Mouse (Mus musculus) cerebellum, postnatal 14 days (tissue): Measurements from ENCODE around the gene Plekhd1.

Experiments used
- DNase-seq, 2 experiments: peaks; one replicate each; pipeline ENCODE4 v3.0.0; 2021; ENCODE audit warnings: mixed read lengths in 2 of 2

Plekhd1 gene

DNA sequence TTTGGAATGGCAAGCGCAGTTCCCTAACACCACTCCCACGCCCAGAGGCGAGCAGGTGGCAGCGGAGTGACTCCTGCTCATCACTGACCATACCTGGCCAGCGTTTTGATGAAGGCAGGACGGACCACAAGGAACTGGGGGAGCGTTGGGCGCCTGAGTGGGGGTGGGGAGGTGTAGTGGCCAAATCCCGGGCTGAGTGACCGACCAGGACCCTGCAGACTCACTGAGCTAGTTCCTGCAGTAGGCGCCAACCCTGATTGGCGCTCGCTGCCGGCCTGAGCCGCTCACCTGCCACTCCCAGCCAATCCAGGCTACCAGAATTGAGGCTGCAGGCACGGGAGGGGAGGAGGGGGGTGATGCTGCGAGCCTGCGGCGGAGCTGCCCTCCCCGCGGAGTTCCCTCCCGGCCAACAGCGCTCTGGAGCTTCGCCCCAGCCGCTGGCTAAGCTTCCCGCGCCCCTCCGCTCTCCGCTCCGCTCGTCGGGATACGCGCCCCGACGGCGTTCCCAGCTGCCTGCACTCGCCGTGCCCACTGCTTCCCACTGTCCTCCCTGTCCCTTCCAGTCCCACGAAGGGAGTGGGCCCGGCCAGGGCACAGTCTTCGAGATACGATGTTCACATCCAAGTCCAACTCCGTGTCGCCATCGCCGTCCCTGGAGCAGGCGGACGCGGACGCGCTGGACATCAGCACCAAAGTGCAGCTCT lies at the start of gene Plekhd1:
Gene Plekhd1 (plus strand): TSS at position 323 of the 704 bp plus-strand sequence.
- peak; percentile 53 to 64 for DNase-seq

DNA sequence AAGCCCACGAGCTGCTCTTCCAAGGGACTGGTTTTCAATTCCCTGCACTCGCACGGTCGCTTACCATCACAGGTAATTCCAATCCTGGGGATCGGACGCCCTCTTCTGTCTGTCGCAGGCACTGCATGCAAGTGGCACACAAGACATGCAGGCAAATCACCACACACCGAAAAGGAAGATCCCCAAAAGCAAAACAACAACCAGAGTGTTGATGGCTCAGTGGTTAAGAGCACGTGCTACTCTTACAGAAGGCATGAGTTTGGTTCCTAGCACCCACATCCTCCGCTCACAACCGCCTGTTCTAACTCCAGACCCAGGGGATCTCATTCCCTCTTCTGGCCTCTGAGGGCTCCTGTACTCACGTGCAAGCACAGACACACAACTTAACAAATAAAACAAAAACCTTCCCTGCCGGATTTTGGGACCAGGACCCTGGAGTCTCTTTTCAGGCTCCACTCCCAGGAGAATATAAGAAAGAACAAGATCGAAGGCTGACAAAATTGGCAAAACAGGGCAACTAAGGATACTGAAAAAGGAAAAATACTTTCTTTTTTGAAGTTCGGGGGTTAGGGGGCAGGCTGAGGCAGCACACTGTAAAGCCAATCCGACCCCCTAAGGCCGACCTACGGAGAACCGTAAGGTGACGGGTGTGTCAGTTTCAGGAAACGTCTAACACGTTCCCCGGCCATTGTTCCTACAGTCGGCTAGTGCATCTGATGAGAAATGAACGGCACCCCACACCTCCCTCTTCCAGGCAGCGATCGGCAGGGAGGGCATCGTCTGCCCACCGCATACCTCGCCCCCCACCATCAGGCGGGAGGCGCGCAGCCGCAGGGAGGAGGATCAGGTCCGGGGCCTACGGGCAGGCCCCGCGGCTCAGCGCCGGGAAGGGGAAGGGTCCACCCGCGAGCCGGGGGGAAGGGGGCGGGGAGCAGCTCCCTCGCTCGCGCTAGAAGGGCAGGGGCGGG lies 49.4 kb upstream of the Plekhd1 start:
- DNase-seq, result peak; percentile 52 to 77

DNA sequence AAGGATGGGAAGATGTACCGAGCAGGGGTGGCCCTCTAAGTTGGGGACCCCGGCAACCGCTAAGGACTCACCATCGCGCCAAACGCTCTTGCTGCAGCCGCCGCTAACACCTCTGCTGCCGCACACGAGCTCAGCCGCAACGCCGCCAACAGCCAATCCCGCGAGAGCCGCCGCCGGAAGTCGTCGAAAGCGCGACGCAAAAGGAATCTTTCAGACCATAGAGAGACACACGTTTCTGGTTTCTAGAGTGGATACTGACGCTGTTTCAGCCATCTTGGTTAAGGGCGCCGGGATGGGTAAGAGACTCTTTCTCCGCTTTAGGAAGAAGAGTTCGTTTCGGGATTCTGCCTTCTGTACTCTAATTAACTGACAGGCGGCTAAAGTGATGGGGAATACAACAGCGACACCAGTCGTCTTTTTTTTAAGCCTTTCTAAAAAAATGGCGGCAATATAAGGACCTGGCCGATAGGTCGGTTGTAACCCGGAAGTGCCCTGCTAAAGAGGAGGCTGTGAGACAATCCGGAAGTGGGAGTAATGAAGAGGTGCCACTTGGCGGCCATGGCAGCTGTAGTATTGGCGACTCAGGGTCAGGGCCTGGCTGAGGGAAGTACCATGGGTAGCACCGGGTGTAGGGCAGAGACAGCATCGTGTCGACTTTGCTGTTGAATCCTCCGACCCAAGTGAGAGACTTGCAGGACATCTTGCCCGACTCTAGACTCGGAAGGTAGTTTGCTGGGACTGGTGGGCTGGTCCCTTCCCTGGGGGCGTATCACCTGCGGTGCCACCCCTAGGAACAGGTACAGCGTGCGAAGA lies 48.5 kb upstream of the Plekhd1 start, which contains the start of the genes Slc39a9 and Erh:
Gene Slc39a9 (plus strand): TSS at position 191 of the 813 bp plus-strand sequence.
Gene Erh (minus strand): TSS at position 649 of the 813 bp plus-strand sequence.
- DNase-seq, result peak; percentile 93

DNA sequence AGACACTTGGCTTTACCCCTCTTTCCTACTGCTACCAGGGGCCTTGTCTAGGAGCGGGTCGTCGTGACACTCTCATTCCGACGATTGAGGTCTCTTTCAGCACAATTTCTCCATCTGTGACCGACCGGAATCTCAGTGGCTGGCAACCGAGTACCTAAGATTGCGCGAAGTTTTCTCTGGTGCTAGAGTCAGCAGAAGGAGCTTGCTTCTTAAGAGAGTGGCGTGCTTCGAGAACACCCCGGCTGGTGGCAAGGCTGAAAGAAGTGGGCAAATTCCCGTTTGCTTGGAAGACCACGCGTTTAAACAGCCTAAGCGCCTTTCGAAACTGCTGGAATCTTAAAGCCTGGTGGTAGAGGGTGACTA lies 47.9 kb upstream of the Plekhd1 start:
- DNase-seq, result no peak

DNA sequence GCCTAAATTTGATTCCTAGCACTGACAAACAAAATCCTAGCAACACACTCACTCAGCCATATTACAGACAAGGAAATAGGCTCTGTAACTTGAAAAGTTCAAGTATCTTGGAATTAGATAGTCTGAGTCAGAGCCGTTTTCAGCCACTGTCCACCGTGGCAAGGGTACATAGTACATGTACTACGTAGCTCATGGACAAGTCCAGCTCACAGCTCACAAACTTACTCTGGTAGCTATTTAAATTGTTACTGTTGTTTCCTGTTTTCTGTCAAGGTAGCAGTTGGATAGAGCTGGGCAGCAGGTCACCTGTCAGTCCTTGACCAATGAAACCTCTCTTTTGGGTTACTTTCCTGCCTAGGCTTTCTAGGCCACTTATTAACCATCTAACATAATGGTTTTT lies 46.0 kb upstream of the Plekhd1 start:
- no peak for DNase-seq

DNA sequence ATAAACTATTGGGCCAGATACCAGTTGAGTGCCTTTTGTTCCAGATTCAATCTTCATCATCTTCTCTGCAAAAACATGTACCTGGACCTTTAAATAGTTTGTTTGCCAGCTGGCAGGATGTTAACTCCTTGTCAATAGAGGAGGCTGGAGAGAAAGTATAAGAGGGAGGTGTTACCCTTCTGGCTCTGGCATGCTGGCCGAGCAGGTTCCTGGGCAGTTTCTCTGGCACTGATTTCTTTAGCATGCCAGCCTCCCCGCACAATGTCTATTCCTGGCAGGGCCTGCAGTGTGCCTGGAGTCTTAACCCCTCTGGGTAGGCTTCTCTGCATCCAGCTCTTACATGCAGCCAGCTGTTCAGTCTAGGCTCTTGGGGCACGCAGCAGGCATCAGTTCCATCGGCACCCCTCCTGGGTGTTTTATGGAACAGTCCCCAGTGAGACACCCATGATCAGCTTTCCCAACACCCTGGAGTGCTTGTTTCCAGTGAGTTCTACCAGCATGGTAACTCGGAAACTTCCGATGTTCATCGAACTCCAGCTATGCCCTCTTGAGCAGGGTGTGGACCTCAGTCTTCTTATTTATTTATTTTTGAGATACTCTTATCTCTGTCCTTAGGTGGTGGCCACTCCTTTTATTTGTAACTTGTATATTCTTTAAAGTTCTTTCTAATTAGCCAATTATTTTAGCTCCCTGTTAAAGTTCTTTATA lies 38.3 kb upstream of the Plekhd1 start:
- peak; percentile 31 to 41 for DNase-seq

DNA sequence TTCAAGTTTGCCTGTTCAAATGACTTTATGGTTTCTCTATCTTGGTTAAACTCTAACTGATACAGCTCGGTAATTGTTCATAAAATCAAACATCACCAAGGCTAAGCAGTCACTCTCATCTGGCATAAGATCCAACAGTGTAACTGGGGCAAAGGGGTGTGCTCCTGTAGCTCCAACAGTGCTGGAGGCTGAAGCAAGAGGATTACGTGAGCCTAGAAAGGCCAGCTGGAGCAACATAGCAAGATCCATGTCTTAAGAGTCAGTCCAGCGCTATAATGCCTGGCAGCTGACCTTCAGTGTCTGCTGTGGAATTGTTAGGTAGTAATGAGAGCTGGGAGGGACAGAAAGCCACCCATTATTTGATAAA lies 37.7 kb upstream of the Plekhd1 start:
- no peak for DNase-seq

DNA sequence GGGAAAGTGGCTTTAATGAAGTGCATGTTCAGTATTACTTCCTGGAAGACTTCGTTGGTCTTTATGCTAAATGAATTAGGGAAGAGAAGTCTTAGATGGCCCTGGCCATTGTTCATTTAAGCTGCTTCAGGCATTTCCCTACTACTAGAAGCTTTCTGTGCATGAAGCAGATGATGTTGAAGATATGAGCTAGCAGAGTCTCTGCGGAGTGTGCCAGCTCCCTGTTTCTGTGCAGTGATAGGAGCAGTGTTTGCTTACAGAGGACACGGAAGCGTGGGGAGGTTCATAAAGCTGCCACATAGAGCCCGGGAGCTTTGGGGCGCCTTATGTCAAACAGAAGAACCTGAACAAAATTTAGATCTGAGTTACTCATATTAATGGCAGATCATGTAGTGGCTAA lies 33.7 kb upstream of the Plekhd1 start:
- DNase-seq, result no peak

DNA sequence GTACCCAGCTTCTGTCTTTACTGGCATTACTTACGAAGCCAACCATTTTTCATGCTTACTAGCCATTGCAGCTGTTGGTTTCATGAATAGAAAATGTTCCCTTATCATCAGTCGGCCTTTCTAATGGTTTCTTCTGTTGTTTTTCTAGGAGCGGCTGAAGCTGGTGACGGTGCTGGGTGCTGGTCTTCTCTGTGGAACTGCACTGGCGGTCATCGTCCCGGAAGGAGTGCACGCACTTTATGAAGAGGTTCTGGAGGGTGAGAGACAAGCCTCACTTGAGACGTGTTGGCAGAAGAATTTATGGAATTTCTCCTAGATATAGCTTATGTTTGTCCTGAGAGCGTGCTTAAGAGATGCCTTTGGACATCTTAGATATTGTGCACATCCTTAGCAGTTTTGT lies 30.1 kb upstream of the Plekhd1 start:
- DNase-seq, result no peak

DNA sequence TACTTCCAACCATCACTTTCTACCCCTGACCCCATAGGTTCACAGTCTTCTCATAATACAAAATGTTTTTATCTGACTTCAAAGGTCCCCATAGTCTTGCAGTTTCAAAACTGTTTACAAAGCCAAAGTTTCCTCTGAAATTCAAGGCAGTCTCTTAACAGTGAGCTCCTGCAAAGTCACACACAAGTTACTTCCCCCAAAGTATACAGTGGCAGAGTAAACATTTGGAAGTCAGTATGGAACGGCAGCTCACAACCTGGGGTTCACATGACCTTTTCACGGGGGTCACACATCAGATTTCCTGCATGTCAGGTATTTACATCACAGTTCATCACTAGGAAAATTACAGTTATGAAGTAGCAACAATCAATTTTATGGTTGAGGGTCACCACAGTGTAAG lies 28.5 kb upstream of the Plekhd1 start:
- DNase-seq, result no peak

DNA sequence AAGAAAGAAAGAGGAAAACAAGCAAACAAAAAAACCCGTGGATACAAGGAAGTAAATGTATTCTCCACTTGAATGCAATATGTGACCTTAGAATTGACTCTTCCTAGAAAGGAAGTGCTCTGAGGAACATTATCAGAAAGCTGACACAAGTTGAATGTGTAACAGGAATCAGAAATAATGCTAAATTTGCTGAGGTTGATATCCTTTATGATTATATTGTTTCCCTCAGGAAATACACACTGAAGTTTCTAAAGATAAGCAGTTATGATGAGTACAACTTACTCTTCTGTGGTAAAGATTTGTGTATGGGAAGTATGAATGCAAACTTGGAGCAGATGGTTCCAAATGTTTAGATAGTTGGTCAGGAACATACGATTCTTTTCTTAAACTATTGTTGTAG lies 24.0 kb upstream of the Plekhd1 start:
- no peak for DNase-seq

DNA sequence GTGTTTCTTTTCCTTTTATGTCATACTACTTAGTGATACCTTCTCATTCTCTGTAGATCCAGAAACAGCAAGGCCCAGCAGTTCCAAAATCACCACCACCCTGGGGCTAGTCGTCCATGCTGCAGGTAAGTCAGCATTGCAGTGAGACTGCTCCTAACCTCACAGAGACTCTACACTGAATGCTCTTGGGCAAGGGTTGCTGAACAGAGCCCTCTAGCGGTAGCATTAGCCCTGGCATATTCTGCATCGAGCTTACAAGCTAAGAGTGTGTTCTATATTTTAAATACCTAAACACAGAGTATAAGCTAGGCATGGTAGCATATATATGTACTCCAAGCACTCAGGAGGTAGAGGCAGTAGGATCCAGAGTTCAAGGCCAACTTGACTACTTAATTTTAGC lies 19.2 kb upstream of the Plekhd1 start:
- DNase-seq, result peak; percentile 78

DNA sequence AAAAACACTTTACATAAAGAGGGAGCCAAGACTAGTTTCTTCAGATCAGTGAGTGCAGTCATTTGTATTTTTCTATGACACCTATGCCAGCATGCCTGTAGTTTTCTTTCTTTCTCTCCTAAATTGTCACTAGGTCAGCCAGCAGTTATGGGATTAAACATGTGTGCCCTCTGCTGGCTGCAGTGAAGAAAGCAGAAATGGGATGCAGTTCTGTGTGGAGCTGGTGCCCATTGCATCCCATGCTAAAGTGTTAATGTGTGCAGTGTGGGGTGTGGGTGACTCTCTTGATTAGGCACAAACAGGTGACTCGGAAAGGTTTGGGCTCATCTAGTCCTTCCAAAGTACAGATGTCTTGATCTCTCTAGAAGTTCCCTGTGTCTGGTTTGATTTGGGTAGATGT lies 11.1 kb upstream of the Plekhd1 start:
- peak; percentile 57 to 60 for DNase-seq

DNA sequence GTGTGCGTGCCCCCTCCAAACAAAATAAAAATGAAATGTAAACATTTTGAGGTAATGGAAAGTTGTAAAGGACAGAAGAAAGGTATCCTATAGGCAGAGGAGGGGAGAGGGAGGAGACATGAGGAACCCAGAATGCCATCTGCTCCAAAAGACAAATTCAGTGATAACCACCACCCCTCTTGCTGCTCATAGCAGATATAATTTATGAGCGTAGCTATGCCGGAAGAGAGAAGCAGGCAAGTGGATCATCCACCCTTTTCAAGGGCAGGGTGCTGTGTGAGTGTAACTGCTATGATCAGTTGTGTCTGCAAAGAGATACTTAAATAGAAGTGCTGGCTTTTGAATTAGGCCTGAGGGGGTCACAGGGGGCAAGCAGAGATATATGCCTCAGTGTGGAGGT lies 8.8 kb upstream of the Plekhd1 start:
- no peak for DNase-seq

DNA sequence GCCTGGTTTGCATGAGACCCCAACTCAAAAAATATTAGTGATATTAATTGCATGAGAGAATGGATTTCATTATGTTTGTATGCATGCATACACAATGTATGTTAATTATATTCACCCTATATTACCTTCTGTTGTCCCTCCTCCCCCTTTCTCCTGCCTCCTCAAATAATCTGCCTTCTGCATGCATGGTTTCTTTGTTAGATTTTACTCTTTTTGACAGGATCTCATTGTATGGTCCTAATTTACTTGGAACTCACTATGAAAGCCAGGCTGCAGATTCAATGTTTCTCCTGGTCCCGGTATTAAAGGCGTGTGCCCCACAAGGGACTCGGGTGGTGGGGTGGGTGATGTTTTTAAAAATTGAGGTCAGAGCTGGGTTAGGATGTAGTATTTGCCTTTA lies 8.1 kb upstream of the Plekhd1 start:
- DNase-seq, result no peak

DNA sequence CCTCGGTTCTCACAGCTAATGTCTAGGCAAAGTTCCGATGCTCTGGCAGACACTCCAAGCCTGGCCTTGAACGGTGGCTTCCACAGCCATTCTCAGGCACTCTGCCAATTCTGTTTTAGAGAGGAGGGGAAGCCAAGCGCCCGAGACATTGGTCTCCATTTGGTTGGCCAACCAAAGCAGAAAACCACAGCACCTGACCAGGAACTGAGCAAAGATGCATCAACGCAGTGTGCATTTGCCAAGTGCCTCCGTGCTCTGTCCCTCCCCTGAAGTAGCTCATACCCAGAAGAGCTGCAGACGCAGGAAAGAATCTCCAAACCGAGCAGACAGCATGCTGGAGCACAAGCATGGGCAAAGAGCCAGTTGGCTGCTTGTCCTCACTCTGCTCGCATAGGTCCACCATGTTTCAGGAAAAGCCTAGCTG lies 4.6 kb upstream of the Plekhd1 start:
- DNase-seq, result peak; percentile 76 to 82

DNA sequence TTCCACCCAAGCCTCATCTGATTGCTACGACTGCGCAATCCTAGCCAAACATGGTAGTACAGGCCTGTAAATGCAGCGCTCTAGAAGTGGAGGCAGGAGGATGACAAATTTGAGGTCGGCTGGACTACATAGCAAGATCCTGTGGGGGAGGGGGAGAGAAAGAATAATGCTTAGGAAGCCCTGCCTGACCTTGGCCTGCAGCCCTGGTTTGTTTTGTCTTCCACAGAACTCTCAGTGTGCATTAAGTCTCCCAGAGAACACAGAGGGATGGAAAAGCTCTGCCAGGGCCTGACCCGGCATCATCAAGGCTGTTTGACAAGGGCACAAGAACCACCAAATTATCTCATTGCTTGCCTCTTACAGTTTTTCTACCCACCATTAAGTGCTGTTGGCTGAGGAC lies 2.7 kb upstream of the Plekhd1 start:
- no peak for DNase-seq

DNA sequence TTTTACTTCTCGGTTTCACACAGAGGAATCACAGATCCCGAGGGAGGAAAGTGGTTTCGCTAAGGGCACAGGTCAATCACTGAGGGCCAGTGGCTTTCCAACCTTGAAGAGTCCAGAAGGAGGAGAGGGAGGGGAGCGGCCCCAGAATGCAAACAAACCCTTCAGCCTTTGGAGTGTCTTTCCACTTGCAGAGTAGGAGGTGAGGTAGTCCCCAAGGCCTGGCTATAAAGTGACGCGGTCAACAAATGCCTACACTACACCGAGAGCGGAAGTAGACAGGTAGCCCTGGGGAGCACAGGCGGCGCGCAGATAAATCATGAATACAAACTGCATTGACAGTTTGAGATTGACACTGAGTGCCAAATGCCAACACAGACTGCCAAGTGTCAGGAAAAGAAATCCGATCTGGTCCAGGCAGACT lies 710 bp upstream of the Plekhd1 start:
- peak; percentile 37 to 43 for DNase-seq

DNA sequence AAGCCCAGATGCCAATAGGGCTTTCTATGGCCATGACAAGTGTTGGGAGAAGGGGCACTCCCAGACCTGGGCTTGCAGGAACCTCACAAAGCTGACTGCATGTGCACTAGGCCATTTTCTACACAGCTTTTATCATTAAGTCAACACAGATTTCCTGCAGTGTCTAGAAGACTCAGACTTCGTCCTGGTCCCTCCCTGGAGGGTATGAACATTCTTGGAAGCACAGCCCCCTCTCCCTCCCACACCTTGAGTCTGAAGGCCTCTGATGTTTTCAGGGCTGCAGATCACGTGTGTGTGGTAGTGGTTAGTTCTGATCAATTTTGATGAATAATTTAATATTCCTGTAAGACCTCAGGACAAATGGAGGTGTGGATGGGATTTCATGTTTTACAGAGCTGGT lies 1.3 kb downstream of the Plekhd1 start:
- DNase-seq, result no peak

DNA sequence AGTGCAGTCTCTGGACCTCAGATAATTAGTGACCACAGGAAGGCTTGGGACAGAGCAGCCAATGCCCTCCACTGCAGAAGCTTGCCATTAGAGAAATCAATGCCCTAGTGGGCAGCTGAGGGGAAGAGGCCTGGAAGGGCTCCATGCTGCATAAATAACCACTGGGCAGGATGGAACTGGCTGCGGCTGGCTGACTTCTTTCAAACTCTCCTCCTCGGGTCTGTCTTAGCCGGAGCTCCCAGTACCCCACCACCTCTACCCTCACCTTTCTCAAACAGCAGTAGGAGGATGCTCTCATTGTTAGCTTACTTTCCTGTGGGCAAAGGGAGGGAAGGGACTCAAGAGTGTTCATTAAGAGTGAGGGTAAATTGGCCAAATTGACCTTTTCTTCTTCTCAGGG lies 2.6 kb downstream of the Plekhd1 start:
- no peak for DNase-seq

DNA sequence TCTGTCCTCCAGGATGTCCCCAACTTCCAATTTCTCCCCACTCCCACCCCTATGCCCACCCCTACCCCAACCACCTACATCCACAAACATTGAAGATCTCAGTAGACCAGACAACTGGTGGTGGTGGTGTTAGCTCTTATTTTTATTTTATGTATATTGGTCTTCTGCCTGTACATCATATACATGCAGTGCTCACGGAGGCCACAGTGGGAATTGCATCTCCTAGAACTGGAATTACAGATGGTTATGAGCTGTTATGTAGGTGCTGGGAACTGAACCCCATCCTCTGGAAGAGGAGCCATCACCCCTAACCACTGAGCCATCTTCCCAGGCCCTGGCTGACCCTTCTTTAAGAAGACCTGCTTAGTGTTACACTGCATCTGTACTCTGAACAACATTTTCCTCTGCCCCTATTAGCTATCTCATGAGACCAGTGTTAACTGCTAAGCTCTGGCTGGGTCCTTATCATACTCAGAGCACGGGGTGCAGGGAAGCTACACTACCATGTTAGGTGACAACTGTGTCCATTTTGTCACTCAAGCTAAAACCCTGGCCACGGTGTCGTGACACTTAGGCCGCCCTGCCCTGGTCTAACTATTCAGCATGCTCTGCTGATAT lies 6.2 kb downstream of the Plekhd1 start:
- DNase-seq, result no peak

DNA sequence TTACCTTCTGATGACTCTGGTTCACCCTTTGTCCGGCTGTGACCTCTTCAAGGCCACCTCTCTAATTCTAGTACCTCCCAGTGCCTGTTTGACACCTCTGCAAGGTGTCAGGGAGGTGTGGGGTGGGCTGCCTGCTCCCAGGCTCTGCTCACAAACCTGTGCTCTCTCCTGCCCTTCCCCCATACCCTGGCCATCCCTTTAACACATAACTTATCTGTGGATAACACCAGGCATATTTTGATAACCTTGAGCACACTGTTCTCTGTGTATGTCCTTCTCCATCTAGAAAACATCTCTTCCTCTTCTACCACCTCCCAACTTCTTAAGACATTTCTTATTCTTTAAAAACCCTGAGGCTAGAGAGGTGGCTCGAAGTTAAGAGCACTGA lies 6.7 kb downstream of the Plekhd1 start:
- DNase-seq, result no peak
